Mouse (Mus musculus): Measurements from ENCODE around the gene Map10. TPM values are rescaled to one million over a fixed set of nuclear protein-coding genes. Genes with fewer than 3 reads are reported as not detected.

Map10 gene
- polyA plus RNA-seq, 1 experiment from 2014 or later, result 6.7 TPM

GRCm38 (mm10) chr8:125677484-125677883, 7.9 kb downstream of the Map10 start:
- Histone ChIP-seq H3K4me3 (ENCODE audit: low read depth, low read length) (no peak overlapping the region), H3K9me3 (ENCODE audit: control insufficient read depth, low read length) (no peaks in the 10 kb centered on the region; the same call in 1 of the 2 replicates), H3K27me3 (replicated peaks; ENCODE audit: control insufficient read depth, insufficient read depth, low read length) (no peaks in the 10 kb centered on the region), H3K9ac (ENCODE audit: low read depth, low read length) (no peak overlapping the region), H3K27ac (replicated peaks; ENCODE audit: low read depth, low read length) (no peak overlapping the region), H3K4me1 (ENCODE audit: control insufficient read depth, insufficient read depth, low read length) (peaks cover 7% of the 10 kb centered on the region), H3K4me2 (ENCODE audit: low read depth, low read length) (no peak overlapping the region), H3K36me3 (ENCODE audit: control insufficient read depth, insufficient read depth, low read length) (no peaks in the 10 kb centered on the region)
- DNase-seq (ENCODE audit: low spot score) (no peak), ATAC-seq (ENCODE audit: low read depth) (no peak)
- WGBS, result 84% methylated on average over 6 of the region's 6 CpGs

- no peak for DNase-seq (ENCODE audit: low spot score)
- Histone ChIP-seq H3K4me1 (ENCODE audit: control insufficient read depth, insufficient read depth, low read length) (peaks cover 7% of the 10 kb centered on the region), H3K9me3 (ENCODE audit: control insufficient read depth, low read length) (no peaks in the 10 kb centered on the region), H3K4me2 (ENCODE audit: low read depth, low read length) (no peak overlapping the region), H3K9ac (ENCODE audit: low read depth, low read length) (no peak overlapping the region), H3K4me3 (ENCODE audit: low read depth, low read length) (no peak overlapping the region), H3K27me3 (replicated peaks; ENCODE audit: control insufficient read depth, insufficient read depth, low read length) (no peaks in the 10 kb centered on the region), H3K27ac (replicated peaks; ENCODE audit: low read depth, low read length) (0 out of 2 replicates have a peak overlapping the region, but pooled peaks have one; percentile 28), H3K36me3 (ENCODE audit: control insufficient read depth, insufficient read depth, low read length) (no peaks in the 10 kb centered on the region)
- 74% methylated on average over 8 of the region's 8 CpGs for WGBS
- ATAC-seq (ENCODE audit: low read depth), result no peak
Observed at GRCm38 (mm10) chr8:125678854-125679648, 9.4 kb downstream of the Map10 start.

- Histone ChIP-seq H3K36me3 (ENCODE audit: control insufficient read depth, insufficient read depth, low read length) (no peaks in the 10 kb centered on the region), H3K27ac (replicated peaks; ENCODE audit: low read depth, low read length) (no peak overlapping the region), H3K4me2 (ENCODE audit: low read depth, low read length) (no peak overlapping the region), H3K4me1 (ENCODE audit: control insufficient read depth, insufficient read depth, low read length) (peaks cover 7% of the 10 kb centered on the region), H3K4me3 (ENCODE audit: low read depth, low read length) (no peak overlapping the region), H3K27me3 (replicated peaks; ENCODE audit: control insufficient read depth, insufficient read depth, low read length) (no peaks in the 10 kb centered on the region), H3K9ac (ENCODE audit: low read depth, low read length) (no peak overlapping the region), H3K9me3 (ENCODE audit: control insufficient read depth, low read length) (no peaks in the 10 kb centered on the region)
- DNase-seq (ENCODE audit: low spot score) (peak; percentile 18), ATAC-seq (ENCODE audit: low read depth) (peak; percentile 33; the same call in 1 of the 2 replicates)
- WGBS, result 35% methylated on average over 8 of the region's 8 CpGs
Observed at GRCm38 (mm10) chr8:125680851-125681408, 11.3 kb downstream of the Map10 start.

GRCm38 (mm10) chr8:125685216-125685760, 15.7 kb downstream of the Map10 start:
- Histone ChIP-seq H3K9ac (ENCODE audit: low read depth, low read length) (no peak overlapping the region), H3K4me1 (ENCODE audit: control insufficient read depth, insufficient read depth, low read length) (peaks cover 7% of the 10 kb centered on the region), H3K27me3 (replicated peaks; ENCODE audit: control insufficient read depth, insufficient read depth, low read length) (no peaks in the 10 kb centered on the region), H3K4me2 (ENCODE audit: low read depth, low read length) (no peak overlapping the region), H3K9me3 (ENCODE audit: control insufficient read depth, low read length) (no peaks in the 10 kb centered on the region), H3K27ac (replicated peaks; ENCODE audit: low read depth, low read length) (no peak overlapping the region), H3K4me3 (ENCODE audit: low read depth, low read length) (no peak overlapping the region), H3K36me3 (ENCODE audit: control insufficient read depth, insufficient read depth, low read length) (no peaks in the 10 kb centered on the region)
- 66% methylated on average over 6 of the region's 6 CpGs for WGBS
- ATAC-seq (ENCODE audit: low read depth), result no peak
- DNase-seq (ENCODE audit: low spot score), result no peak

GRCm38 (mm10) chr8:125686221-125686865, 16.7 kb downstream of the Map10 start:
- no peak overlapping the region for H3K9ac ChIP-seq (ENCODE audit: low read depth, low read length)
- no peak for ATAC-seq (ENCODE audit: low read depth)
- H3K4me2 ChIP-seq (ENCODE audit: low read depth, low read length), result no peak overlapping the region
- H3K4me3 ChIP-seq (ENCODE audit: low read depth, low read length), result no peak overlapping the region
- no peaks in the 10 kb centered on the region for H3K9me3 ChIP-seq (ENCODE audit: control insufficient read depth, low read length)
- 62% methylated on average over 9 of the region's 9 CpGs for WGBS
- DNase-seq (ENCODE audit: low spot score), result peak; percentile 41
- no peaks in the 10 kb centered on the region for H3K36me3 ChIP-seq (ENCODE audit: control insufficient read depth, insufficient read depth, low read length)
- no peak overlapping the region for H3K27ac ChIP-seq (replicated peaks; ENCODE audit: low read depth, low read length)
- H3K27me3 ChIP-seq (replicated peaks; ENCODE audit: control insufficient read depth, insufficient read depth, low read length), result no peaks in the 10 kb centered on the region
- H3K4me1 ChIP-seq (ENCODE audit: control insufficient read depth, insufficient read depth, low read length), result no peaks in the 10 kb centered on the region; the same call in 1 of the 2 replicates

- H3K4me3 ChIP-seq (ENCODE audit: low read depth, low read length), result no peak overlapping the region
- no peaks in the 10 kb centered on the region for H3K4me1 ChIP-seq (ENCODE audit: control insufficient read depth, insufficient read depth, low read length)
- no peak for DNase-seq (ENCODE audit: low spot score)
- WGBS, result 74% methylated on average over 15 of the region's 15 CpGs
- no peak overlapping the region for H3K4me2 ChIP-seq (ENCODE audit: low read depth, low read length)
- H3K9ac ChIP-seq (ENCODE audit: low read depth, low read length), result no peak overlapping the region
- no peak for ATAC-seq (ENCODE audit: low read depth)
- no peaks in the 10 kb centered on the region for H3K9me3 ChIP-seq (ENCODE audit: control insufficient read depth, low read length)
- no peaks in the 10 kb centered on the region for H3K36me3 ChIP-seq (ENCODE audit: control insufficient read depth, insufficient read depth, low read length)
- H3K27me3 ChIP-seq (replicated peaks; ENCODE audit: control insufficient read depth, insufficient read depth, low read length), result no peaks in the 10 kb centered on the region
- H3K27ac ChIP-seq (replicated peaks; ENCODE audit: low read depth, low read length), result no peak overlapping the region
Observed at GRCm38 (mm10) chr8:125690166-125690915, 20.7 kb downstream of the Map10 start.

- Histone ChIP-seq H3K4me2 (ENCODE audit: low read depth, low read length) (no peak overlapping the region), H3K9me3 (ENCODE audit: control insufficient read depth, low read length) (no peaks in the 10 kb centered on the region), H3K9ac (ENCODE audit: low read depth, low read length) (no peak overlapping the region), H3K4me1 (ENCODE audit: control insufficient read depth, insufficient read depth, low read length) (no peaks in the 10 kb centered on the region), H3K27ac (replicated peaks; ENCODE audit: low read depth, low read length) (no peak overlapping the region), H3K36me3 (ENCODE audit: control insufficient read depth, insufficient read depth, low read length) (no peaks in the 10 kb centered on the region), H3K27me3 (replicated peaks; ENCODE audit: control insufficient read depth, insufficient read depth, low read length) (no peaks in the 10 kb centered on the region), H3K4me3 (ENCODE audit: low read depth, low read length) (no peak overlapping the region)
- DNase-seq (ENCODE audit: low spot score) (no peak), ATAC-seq (ENCODE audit: low read depth) (no peak)
- 75% methylated on average over 3 of the region's 3 CpGs for WGBS
Observed at GRCm38 (mm10) chr8:125690961-125691360, 21.3 kb downstream of the Map10 start.

- H3K27ac ChIP-seq (replicated peaks; ENCODE audit: low read depth, low read length), result no peak overlapping the region
- H3K4me1 ChIP-seq (ENCODE audit: control insufficient read depth, insufficient read depth, low read length), result no peaks in the 10 kb centered on the region
- no peak overlapping the region for H3K4me3 ChIP-seq (ENCODE audit: low read depth, low read length)
- H3K9ac ChIP-seq (ENCODE audit: low read depth, low read length), result no peak overlapping the region
- H3K4me2 ChIP-seq (ENCODE audit: low read depth, low read length), result no peak overlapping the region
- no peaks in the 10 kb centered on the region for H3K9me3 ChIP-seq (ENCODE audit: control insufficient read depth, low read length)
- ATAC-seq (ENCODE audit: low read depth) (no peak), DNase-seq (ENCODE audit: low spot score) (no peak)
- H3K27me3 ChIP-seq (replicated peaks; ENCODE audit: control insufficient read depth, insufficient read depth, low read length), result no peaks in the 10 kb centered on the region
- 75% methylated on average over 5 of the region's 5 CpGs for WGBS
- no peaks in the 10 kb centered on the region for H3K36me3 ChIP-seq (ENCODE audit: control insufficient read depth, insufficient read depth, low read length)
Observed at GRCm38 (mm10) chr8:125692447-125692846, 22.8 kb downstream of the Map10 start.

Data from embryonic facial prominence, embryonic 14.5 days (tissue).